Mouse (Mus musculus) kidney, adult 8-10 months (tissue): ENCODE results near the gene Hist1h2ao.
"Not testable (repeated sequence)": the region's sequence is repeated elsewhere in the genome, so short reads cannot be mapped to it uniquely, and the experiment has no call there.

Experiments used
- DNase-seq, 2 experiments: peaks; one replicate each; pipeline ENCODE4 v3.0.0; 2022

Gene Hist1h2ao

GRCm38 (mm10) chr13:21810073-21810472, at the start of gene Hist1h2ao, which contains the start of gene Hist1h2bq:
TSS of gene Hist1h2ao (plus strand) at chr13:21810465.
TSS of gene Hist1h2bq (minus strand) at chr13:21810197.
- not testable (repeated sequence) for DNase-seq

DNA sequence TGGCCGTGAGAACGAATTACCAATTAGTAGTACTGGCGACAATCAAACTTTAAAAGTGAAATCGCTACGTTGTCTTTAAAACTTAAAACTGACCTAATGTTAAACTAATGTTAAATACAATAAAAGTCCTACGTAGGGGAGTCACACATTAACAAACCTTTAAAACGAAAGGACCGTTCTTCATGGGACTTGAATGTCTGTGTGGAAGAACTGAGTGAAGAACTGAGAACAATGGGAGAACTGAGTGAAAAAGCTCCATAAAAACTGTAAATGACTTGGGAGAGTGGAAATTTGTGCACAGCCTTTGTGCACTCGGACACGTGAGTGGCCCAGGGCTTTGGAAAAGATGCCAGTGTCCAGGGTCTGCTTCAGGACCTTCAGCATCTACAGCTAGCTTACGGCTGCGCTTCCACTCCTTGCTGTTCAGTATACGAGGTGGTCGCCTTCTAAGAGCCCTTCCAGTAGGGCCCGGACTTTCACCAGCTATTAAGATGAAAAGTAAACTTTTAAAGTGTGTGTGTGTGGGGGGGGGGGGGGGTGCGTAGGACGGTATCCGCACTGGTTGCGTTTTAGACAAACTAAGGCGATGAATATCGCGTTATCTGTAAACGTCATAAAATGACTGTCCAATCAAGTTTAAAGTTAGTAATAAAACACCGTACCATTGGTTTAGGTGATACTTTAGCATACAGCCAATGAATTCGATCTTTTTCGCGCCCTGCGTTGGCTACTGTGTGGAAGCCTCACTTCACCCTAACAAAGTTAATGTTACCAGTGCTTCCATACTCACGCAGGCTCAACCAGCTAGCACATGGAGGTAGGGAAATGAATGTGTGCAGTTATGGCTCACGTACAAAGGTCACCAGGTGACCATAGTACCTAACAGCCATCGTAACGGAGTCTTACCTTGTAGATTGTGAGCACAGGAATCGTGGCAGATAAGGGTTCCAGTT, 31.2 kb upstream of the Hist1h2ao start:
- DNase-seq: peak; percentile 23 to 28

GRCm38 (mm10) chr13:21779767-21780731, 30.2 kb upstream of the Hist1h2ao start, which contains the start of gene Hist1h1b:
TSS of gene Hist1h1b (minus strand) at chr13:21780625.
- DNase-seq: peak in 1 of 2 experiments; percentile 9

DNA sequence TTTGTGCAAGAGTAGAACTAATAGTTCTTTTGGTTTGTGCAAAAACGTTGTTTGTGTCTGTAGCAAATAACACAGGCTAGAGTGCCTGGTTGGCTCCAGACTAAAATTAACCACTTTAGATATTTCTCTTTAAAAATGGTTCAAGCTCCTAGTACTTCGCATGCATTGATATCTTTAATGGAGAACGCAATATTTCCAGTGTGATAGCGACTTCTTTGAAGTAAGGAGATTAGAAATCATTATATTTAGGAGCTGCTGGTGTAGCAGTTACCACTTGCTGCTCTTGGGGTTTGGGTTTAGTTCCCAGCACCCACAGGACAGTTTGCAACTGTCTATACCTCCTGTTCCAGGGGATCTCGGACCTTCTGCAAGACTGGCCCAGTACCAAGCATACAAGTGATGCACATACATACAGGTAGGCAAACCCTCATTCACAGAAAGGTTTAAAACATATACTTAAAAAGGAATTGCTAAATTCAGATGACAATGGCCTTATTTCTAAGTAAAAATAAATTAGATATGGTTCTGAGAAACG, 29.2 kb upstream of the Hist1h2ao start:
- DNase-seq: no peak

DNA sequence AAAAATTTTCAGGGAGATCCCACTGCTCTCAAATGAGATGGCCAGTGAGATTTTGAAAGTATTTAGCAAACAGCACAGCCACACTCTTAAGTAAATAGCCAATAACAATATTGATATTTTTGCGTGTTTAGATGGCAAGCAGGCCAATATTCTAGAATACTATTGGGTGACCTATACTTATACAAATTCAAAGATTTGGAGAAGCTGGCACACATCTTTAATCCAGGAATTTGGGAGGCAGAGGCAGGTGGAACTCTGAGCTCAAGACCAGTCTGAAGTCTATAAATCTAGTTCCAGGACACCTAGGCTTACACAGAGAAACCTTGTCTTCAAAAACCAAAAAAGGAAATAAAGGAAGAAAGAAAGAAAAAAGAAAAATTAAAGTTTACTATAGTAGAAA, 28.6 kb upstream of the Hist1h2ao start:
- no peak for DNase-seq

GRCm38 (mm10) chr13:21782361-21783254, 27.7 kb upstream of the Hist1h2ao start:
- DNase-seq: not testable (repeated sequence)

DNA sequence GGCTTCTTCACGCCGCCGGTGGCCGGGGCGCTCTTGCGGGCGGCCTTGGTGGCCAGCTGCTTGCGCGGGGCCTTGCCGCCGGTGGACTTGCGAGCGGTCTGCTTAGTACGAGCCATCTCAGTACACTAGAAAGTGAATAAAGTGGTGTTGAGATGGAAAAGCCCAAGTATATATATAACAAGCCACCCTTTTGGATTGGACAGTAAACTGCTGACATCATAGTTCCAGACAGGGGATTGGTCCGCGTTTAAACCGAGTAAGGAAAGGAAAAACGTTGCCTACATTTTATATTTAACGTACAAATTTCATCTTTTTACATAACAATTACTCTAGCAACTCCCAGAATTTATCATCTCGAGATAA, 27.0 kb upstream of the Hist1h2ao start, which contains the start of gene Hist1h3i:
Gene Hist1h3i, minus strand, starts transcription at position 116 of the 363 bp plus-strand sequence.
- DNase-seq: peak; percentile 8 to 21

DNA sequence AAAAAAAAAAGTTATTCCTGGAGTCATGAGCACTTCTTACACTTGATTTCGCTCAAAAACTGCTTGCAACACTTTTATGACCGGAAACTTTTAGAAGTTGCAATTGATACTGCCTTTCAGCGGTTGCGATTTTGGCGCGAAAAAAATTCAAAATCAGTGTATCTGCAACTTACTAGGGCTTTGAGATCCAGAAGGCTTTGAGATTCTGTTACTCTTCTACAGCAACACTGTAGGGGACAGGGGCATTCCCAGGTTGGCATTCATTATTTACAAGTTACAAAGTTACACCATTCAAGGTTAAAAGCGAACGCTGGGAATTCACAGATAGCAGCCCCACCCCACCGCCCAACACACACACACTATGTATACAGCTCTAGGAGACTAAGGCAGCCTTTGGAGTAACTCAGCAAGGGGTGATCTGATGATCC, 26.5 kb upstream of the Hist1h2ao start:
- no peak for DNase-seq

DNA sequence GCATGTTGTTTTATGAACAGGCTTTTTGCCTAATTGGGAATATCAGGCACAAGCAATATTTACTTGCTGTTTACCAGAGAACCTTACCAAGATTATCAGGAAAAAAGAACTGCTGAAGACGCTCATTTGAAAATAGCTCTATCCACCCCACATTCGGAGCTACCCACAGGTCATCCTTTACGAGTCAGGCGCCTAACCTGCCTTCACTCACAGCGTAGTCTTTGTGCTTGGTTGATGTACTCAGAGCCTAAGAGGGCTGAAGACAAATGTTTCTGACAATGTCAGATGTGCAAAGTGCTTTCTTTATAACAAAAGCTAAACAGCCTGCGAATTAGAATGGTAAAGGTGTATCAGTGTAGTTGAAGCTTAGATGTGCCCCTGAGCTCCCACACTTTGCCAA, 26.0 kb upstream of the Hist1h2ao start:
- no peak for DNase-seq

- DNase-seq: no peak
These were observed 23.9 kb upstream of the Hist1h2ao start for GRCm38 (mm10) chr13:21786189-21786898.

GRCm38 (mm10) chr13:21786899-21787629, 23.2 kb upstream of the Hist1h2ao start, which contains the start of the genes Hist1h2an and Hist1h2bp:
TSS of gene Hist1h2an (minus strand) at chr13:21787218.
TSS of gene Hist1h2bp (plus strand) at chr13:21787461.
- peak; percentile 71 to 84 for DNase-seq

- no peak for DNase-seq
These were observed 22.3 kb upstream of the Hist1h2ao start for GRCm38 (mm10) chr13:21787760-21788593.

DNA sequence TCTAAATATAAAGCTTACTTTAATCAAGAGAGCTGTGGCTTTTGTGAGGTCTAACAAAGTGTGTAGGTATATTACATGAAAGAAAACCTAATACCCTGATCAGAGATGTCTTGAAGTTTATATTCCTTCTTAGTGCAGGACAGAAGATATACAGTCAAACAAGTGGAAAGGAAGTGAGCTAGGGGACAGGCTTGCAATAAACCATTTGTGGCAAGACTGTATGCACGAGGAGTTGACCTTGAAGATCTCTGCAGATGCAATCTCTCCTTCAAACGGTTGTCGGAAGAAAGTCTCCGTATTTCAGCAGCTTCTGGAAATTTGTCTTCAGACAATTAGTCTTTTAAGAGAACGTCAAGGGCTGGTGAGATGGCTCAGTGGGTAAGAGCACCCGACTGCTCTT, 20.3 kb upstream of the Hist1h2ao start:
- DNase-seq: no peak

DNA sequence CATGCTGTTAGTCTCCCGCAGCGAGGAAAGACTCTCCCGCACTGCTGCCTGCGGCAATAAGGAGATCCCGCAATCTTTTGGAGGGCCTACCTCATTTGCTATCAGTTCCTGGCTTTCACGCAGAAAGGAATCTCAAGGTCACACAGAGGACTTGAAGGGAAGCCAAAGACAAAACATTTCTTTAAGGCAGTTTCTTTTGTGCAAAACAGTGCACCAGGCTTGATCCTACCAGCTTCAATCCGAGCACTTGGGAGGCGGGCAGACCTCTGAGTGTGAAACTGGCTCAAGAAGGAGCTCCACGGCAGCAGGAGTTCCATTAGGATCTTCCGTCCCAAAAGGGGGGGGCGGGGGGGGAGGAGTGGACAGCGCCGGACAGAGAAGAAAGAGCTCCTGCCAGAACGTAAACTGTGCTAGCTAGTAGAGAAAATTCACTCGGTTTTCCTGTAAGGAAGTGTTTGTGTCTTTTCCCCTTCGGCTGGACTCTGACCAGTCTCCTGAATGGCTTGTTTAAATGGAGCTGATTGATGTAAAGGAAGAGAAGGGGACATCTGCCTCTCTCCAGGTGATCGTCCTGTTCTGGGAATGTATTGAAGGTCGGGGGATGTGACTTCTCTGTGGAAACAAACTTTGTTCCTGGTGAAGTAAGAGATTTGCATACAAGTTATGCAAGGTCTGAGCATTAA, 19.5 kb upstream of the Hist1h2ao start:
- no peak for DNase-seq

- DNase-seq: no peak
These were observed 14.7 kb upstream of the Hist1h2ao start for GRCm38 (mm10) chr13:21795584-21795983.

DNA sequence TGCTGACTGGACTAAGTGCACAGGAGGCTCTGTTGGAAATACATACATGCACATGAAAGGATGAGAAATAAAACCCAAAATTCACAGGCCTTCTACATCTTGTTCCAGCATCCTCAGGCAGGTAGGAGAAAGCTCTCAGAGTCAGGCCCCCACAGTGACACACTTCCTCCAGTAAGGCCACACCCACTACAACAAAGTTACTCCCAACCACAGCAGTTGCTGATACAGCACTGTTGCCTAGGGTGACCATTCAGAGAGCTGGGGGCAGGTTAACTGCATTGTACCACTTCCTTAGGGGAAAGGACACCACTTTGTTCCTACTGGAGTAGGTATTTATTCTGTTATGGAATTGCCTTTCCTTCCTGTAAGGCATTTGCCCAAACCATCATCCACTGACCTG, 13.1 kb upstream of the Hist1h2ao start:
- DNase-seq: not testable (repeated sequence)

GRCm38 (mm10) chr13:21803058-21803457, 7.2 kb upstream of the Hist1h2ao start:
- not testable (repeated sequence) for DNase-seq

- not testable (repeated sequence) for DNase-seq
These were observed 809 bp downstream of the Hist1h2ao start for GRCm38 (mm10) chr13:21811074-21811473.
